Mouse (Mus musculus): Measurements from ENCODE around the gene Elmo3. TPM values are rescaled to one million over a fixed set of nuclear protein-coding genes. Genes with fewer than 3 reads are reported as not detected.

Elmo3 gene
- total and polyA plus RNA-seq, 3 experiments: 0.72 to 1.4 (median 1.3) TPM

DNA sequence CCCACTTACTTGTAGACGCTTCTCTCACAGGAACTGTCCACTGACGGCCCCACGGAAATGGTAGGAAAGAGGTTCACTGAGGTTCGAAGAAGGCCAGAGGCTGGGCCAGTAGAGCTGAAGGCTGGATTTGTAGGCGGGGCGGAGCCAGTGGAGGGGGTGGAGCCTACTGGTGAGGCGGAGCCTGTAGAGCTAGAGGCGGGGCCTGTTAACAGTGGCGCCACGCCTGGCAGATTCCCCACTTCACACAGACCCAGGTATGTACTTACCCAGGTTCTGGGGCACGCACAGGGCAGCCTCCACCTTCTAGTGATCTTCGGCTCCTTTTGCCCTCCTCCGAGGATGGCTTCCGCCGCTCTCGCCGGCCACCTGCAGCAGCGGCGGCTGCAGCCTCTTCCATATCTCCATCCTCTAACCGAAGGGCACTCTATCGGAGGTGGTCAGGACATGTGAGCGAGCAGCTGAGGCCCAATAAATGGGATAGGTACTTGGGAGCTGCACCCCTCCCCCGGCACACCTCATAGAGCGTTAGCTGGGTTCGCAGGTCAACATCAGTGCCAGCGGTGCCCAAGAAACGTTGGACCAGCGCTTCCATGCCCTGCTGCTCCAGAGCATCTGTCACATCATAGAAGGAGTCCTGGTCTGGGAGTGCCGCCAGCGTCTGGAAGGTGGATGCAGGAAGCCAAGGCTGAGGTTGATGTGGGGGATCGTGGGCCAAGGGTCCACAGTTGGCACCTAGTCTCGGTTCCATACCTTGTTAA, 31.2 kb downstream of the Elmo3 start:
- peaks cover 40 to 62% of the 10 kb centered on the region in 2 experiments for H3K36me3 ChIP-seq (replicated peaks in 1 of 2; ENCODE audit: control insufficient read depth in 1 of 2, insufficient read depth in 1 of 2, low read length in 1 of 2)
- in situ Hi-C loops (cut with MboI; ENCODE audit: low pct_ligation_motif_present, low pct_unique_long_range_greater_than_20kb, low sequenced_read_pairs) (no loop called here), dilution Hi-C loops (cut with MboI; ENCODE audit: extremely low pct_ligation_motif_present, extremely low pct_unique_long_range_greater_than_20kb, low sequenced_read_pairs) (no loop called here)
- H3K4me1 ChIP-seq (ENCODE audit: control insufficient read depth in 1 of 2, insufficient read depth in 2 of 2): peaks cover 0 to 17% of the 10 kb centered on the region in 2 experiments; a peak in 2 of 4 replicates
- H3K9ac ChIP-seq (ENCODE audit: insufficient read depth, low read depth): no peak overlapping the region
- H3K27ac ChIP-seq (ENCODE audit: insufficient read depth, low read depth): no peak overlapping the region
- no peak overlapping the region for H3K4me3 ChIP-seq (replicated peaks in 1 of 3; ENCODE audit: low read depth in 2 of 3, low read length in 2 of 3, poor library complexity in 1 of 3)
- H3K79me2 ChIP-seq (replicated peaks; ENCODE audit: control insufficient read depth, extremely low read depth, insufficient read depth, poor library complexity, severe bottlenecking): no peaks in the 10 kb centered on the region
- H3K9me3 ChIP-seq (replicated peaks; ENCODE audit: low read length): no peaks in the 10 kb centered on the region
- DNase-seq (ENCODE audit: extremely low read depth): no peak
- no peak overlapping the region for H3K4me2 ChIP-seq (ENCODE audit: insufficient read depth, low read depth, poor library complexity, severe bottlenecking)
- no peak for TF ChIP-seq TBP (conservative IDR thresholded peaks at IDR 0.05; ENCODE audit: low read depth, low read length)
- TF ChIP-seq ZMIZ1 (IDR thresholded peaks at IDR 0.05; ENCODE audit: low read depth, low read length): no peak
- no peak for TF ChIP-seq RAD21 (IDR thresholded peaks at IDR 0.05; ENCODE audit: low read depth, low read length)
- no peak for TF ChIP-seq BHLHE40 (IDR thresholded peaks at IDR 0.05; ENCODE audit: low read depth, low read length)
- no peak for TF ChIP-seq SIN3A (IDR thresholded peaks at IDR 0.05; ENCODE audit: low read length)
- H3K27me3 ChIP-seq (replicated peaks): no peaks in the 10 kb centered on the region

DNA sequence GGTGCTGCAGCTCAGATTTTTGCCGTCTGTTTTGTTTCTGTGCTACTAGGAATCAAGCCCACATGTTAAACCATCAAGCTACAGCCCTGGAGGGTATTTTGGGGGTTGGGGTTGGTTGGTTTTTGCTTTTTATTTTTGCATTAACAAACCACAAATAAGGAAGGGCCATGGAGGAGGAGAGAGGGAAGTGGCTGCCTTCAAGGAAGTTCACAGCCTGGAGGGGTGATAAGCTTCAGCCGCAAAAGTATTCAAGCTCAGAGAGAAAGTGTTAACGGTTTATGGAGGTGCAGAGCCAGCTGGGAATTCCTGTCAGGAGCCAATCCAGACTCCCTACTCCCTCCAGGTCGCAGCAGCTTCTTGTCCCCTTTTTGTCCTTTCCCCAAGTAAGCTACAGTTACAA, 33.6 kb downstream of the Elmo3 start:
- Histone ChIP-seq H3K4me1 (ENCODE audit: control insufficient read depth in 1 of 2, insufficient read depth in 2 of 2) (peaks cover 0 to 17% of the 10 kb centered on the region in 2 experiments; a peak in 2 of 4 replicates), H3K4me3 (replicated peaks in 1 of 3; ENCODE audit: low read depth in 2 of 3, low read length in 2 of 3, poor library complexity in 1 of 3) (no peak overlapping the region), H3K4me2 (ENCODE audit: insufficient read depth, low read depth, poor library complexity, severe bottlenecking) (no peak overlapping the region)

More for the DNA sequence above, 33.6 kb downstream of the Elmo3 start:
- H3K27ac ChIP-seq (ENCODE audit: insufficient read depth, low read depth): no peak overlapping the region
- in situ Hi-C loops (cut with MboI; ENCODE audit: low pct_ligation_motif_present, low pct_unique_long_range_greater_than_20kb, low sequenced_read_pairs) (no loop called here), dilution Hi-C loops (cut with MboI; ENCODE audit: extremely low pct_ligation_motif_present, extremely low pct_unique_long_range_greater_than_20kb, low sequenced_read_pairs) (no loop called here)
- no peak for DNase-seq (ENCODE audit: extremely low read depth)
- H3K9me3 ChIP-seq (replicated peaks; ENCODE audit: low read length): no peaks in the 10 kb centered on the region
- peaks cover 29 to 41% of the 10 kb centered on the region in 2 experiments for H3K36me3 ChIP-seq (replicated peaks in 1 of 2; ENCODE audit: control insufficient read depth in 1 of 2, insufficient read depth in 1 of 2, low read length in 1 of 2)
- H3K27me3 ChIP-seq (replicated peaks): no peaks in the 10 kb centered on the region
- no peak for TF ChIP-seq MAFK (IDR thresholded peaks at IDR 0.05; ENCODE audit: insufficient replicate concordance, low read length)
- no peak for TF ChIP-seq SMC3 (IDR thresholded peaks at IDR 0.05; ENCODE audit: low read depth, low read length)
- TF ChIP-seq NELFE (IDR thresholded peaks at IDR 0.05; ENCODE audit: low read depth, low read length): no peak
- TF ChIP-seq ZNF384 (IDR thresholded peaks at IDR 0.05; ENCODE audit: low read depth, low read length): no peak
- no peak for TF ChIP-seq TBP (conservative IDR thresholded peaks at IDR 0.05; ENCODE audit: low read depth, low read length)
- TF ChIP-seq CTCF (conservative IDR thresholded peaks at IDR 0.05 in 1 of 2, IDR thresholded peaks at IDR 0.05 in 1 of 2; ENCODE audit: low read depth in 2 of 2, low read length in 2 of 2): no peak
- no peak for TF ChIP-seq CHD1 (IDR thresholded peaks at IDR 0.05; ENCODE audit: low read depth, low read length)
- TF ChIP-seq GABPA (IDR thresholded peaks at IDR 0.05; ENCODE audit: insufficient replicate concordance, low read depth, low read length): no peak
- TF ChIP-seq RCOR1 (conservative IDR thresholded peaks at IDR 0.05; ENCODE audit: low read depth, low read length): no peak
- no peak for TF ChIP-seq ZC3H11A (IDR thresholded peaks at IDR 0.05; ENCODE audit: low read depth, low read length)
- no peak for TF ChIP-seq PAX5 (IDR thresholded peaks at IDR 0.05; ENCODE audit: low read length)
- no peak for TF ChIP-seq ZKSCAN1 (IDR thresholded peaks at IDR 0.05; ENCODE audit: borderline replicate concordance, low read depth, low read length)
- no peak for TF ChIP-seq TCF12 (IDR thresholded peaks at IDR 0.05; ENCODE audit: low read depth, low read length)
- TF ChIP-seq MYC (IDR thresholded peaks at IDR 0.05; ENCODE audit: low read depth, low read length): no peak
- TF ChIP-seq EP300 (IDR thresholded peaks at IDR 0.05; ENCODE audit: low read length): no peak
- no peak for TF ChIP-seq ELF1 (IDR thresholded peaks at IDR 0.05; ENCODE audit: low read depth, low read length)
- H3K9ac ChIP-seq (ENCODE audit: insufficient read depth, low read depth): no peak overlapping the region
- no peaks in the 10 kb centered on the region for H3K79me2 ChIP-seq (replicated peaks; ENCODE audit: control insufficient read depth, extremely low read depth, insufficient read depth, poor library complexity, severe bottlenecking)

Data from CH12.LX (cell line).